Mouse (Mus musculus) small intestine, adult 2 months (tissue): ENCODE measurements around the gene Ciao1. TPM values are rescaled to one million over a fixed set of nuclear protein-coding genes. Genes with fewer than 3 reads are reported as not detected.
"Not testable (repeated sequence)": the region's sequence is repeated elsewhere in the genome, so short reads cannot be mapped to it uniquely, and the experiment has no call there.

Experiments
- H3K27ac ChIP-seq: fragments of 200-500 bp; 2 replicates; pipeline ENCODE4 v1.5.1; 2012; ENCODE audit warnings: low read depth, low read length, control low read depth, inconsistent platforms; ENCODE audit not compliant: insufficient read depth
- H3K27me3 ChIP-seq: fragments of 200-500 bp; 2 replicates; pipeline ENCODE4 v1.6.1; 2012; ENCODE audit warnings: mild to moderate bottlenecking, moderate library complexity, low read length, inconsistent platforms; ENCODE audit not compliant: control insufficient read depth, insufficient read depth
- H3K36me3 ChIP-seq: fragments of 200-500 bp; 2 replicates; pipeline ENCODE4 v1.6.1; 2012; ENCODE audit warnings: mild to moderate bottlenecking, low read length, control low read depth, inconsistent platforms; ENCODE audit not compliant: control insufficient read depth, insufficient read depth
- H3K4me1 ChIP-seq: fragments of 200-500 bp; 2 replicates; pipeline ENCODE4 v1.6.1; 2012; ENCODE audit warnings: low read length, inconsistent platforms, mixed read lengths; ENCODE audit not compliant: control insufficient read depth, insufficient read depth, insufficient read length
- H3K4me3 ChIP-seq: fragments of 200-500 bp; 2 replicates; pipeline ENCODE4 v1.5.1; 2012; ENCODE audit warnings: low read depth, mild to moderate bottlenecking, control low read depth, inconsistent platforms, low read length, moderate library complexity
- CTCF ChIP-seq: fragments of 200-500 bp; IDR thresholded peaks from 2 replicates; pipeline ENCODE4 v1.5.1; 2012; ENCODE audit warnings: low read depth, mild to moderate bottlenecking, control low read depth, inconsistent platforms, low read length, moderate library complexity, mixed read lengths; ENCODE audit not compliant: insufficient replicate concordance, insufficient read length; ENCODE audit errors: extremely low read depth
- POLR2A ChIP-seq: fragments of 200-500 bp; IDR thresholded peaks from 2 replicates; pipeline ENCODE4 v1.6.1; 2012; ENCODE audit warnings: low read depth, mild to moderate bottlenecking, control low read depth, inconsistent platforms, low read length, moderate library complexity
- WGBS: fragments of 180-500 bp; shearing (Covaris S2); methylation state at CpG from one replicate; pipeline ENCODE4 v1.1.7; 2018; 5-methylcytosine and 5-hydroxymethylcytosine counted together
- polyA plus RNA-seq: library from polyadenylated mRNA; depleted of rRNA; stranded (reverse); fragments of >200 nt; gene quantifications from 2 replicates; pipeline ENCODE4 v1.2.3, GENCODE M21; 2012

Ciao1 gene
- polyA plus RNA-seq, 1 experiment: 35.1 TPM

- 94% methylated on average over 3 of the region's 3 CpGs for WGBS
- TF ChIP-seq POLR2A (no peak), CTCF (no peak)
- Histone ChIP-seq H3K27me3 (no peaks in the 10 kb centered on the region), H3K27ac (no peak overlapping the region), H3K4me1 (peaks cover 5% of the 10 kb centered on the region), H3K4me3 (no peak overlapping the region), H3K36me3 (peaks cover 2% of the 10 kb centered on the region; the same call in 1 of the 2 replicates)
Measured at GRCm38 (mm10) chr2:127272806-127273205, 25.2 kb upstream of the Ciao1 start.

DNA sequence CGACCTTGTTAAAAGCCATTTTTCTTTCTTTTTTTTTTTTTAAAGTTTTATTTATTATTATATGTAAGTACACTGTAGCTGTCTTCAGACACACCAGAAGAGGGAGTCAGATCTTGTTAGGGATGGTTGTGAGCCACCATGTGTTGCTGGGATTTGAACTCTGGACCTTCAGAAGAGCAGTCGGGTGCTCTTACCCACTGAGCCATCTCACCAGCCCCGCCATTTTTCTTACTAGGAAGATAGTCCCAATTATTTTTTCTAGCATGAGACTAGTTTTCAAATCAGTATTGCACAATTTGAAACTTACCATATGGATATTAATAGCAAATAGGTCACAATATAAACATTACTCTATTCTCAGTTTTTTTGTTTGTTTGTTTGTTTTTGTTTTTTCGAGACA, 24.4 kb upstream of the Ciao1 start:
- not testable (repeated sequence) for H3K27me3 ChIP-seq, H3K36me3 ChIP-seq, H3K4me3 ChIP-seq, H3K27ac ChIP-seq, H3K4me1 ChIP-seq
- 70% methylated on average over 4 of the region's 4 CpGs for WGBS

- Histone ChIP-seq H3K36me3 (peaks cover 2% of the 10 kb centered on the region; the same call in 1 of the 2 replicates), H3K4me3 (peak overlapping the region; percentile 81), H3K27me3 (no peaks in the 10 kb centered on the region), H3K27ac (no peak overlapping the region), H3K4me1 (peaks cover 5% of the 10 kb centered on the region)
- WGBS: 2% methylated on average over 8 of the region's 8 CpGs
- no peak for TF ChIP-seq CTCF
Measured at GRCm38 (mm10) chr2:127271042-127271515, 23.5 kb upstream of the Ciao1 start.

- WGBS: under 1% methylated on average over 72 of the region's 75 CpGs
Measured at GRCm38 (mm10) chr2:127270300-127271041, 22.9 kb upstream of the Ciao1 start.

DNA sequence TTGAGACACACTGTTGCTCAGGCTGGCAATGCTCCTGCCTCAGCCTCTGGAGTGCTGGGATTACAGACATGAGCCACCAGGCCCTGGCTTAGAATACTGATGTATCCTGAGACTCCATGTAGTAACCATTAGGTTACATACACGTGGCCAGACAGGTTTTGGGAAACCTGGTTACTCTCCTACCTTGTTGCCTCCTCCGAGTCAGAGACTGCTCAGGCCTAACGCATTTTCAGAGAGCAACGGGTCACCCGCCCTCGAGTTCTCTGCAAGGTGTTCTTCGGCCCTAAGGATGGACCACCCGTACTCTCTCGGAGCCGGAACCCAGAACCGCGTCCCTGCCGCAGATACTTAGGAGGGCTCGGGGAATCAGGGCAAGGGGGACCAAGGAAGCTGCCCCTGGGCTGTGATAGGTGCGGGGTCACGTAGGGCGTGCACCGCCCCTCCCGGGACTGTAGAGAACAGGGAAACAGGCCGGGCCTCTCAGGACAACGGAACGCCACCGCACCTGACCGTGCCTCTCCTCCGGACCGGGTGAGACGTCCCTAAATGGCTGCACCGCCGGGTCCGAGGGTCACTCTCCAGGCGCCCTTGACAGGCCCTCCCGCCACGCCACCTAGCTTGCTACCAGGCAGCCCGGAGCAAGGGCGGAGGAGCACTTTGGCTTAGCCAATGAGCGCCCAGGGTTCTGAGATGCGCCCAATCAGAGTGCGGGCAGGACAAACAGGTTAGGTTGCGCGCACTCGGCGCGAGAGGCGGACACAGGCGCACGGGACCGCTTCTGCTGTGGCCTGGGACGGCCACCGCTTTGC, 22.1 kb upstream of the Ciao1 start, which contains the start of gene Stard7:
Gene Stard7, plus strand, starts transcription at position 728 of the 809 bp plus-strand sequence.
- Histone ChIP-seq H3K27me3 (no peaks in the 10 kb centered on the region), H3K36me3 (peaks cover 2% of the 10 kb centered on the region; the same call in 1 of the 2 replicates), H3K4me1 (peaks cover 5% of the 10 kb centered on the region; the same call in 1 of the 2 replicates), H3K4me3 (peak within 1 kb of the TSS; percentile 81), H3K27ac (peak within 1 kb of the TSS; percentile 87)
- WGBS: under 1% methylated on average over 49 of the region's 49 CpGs
- TF ChIP-seq POLR2A: peak; percentile 55
- no peak for TF ChIP-seq CTCF

More at GRCm38 (mm10) chr2:127270300-127271041, 22.9 kb upstream of the Ciao1 start:
- Histone ChIP-seq H3K4me3 (peak overlapping the region; percentile 81), H3K4me1 (peaks cover 5% of the 10 kb centered on the region; the same call in 1 of the 2 replicates), H3K36me3 (peaks cover 2% of the 10 kb centered on the region; the same call in 1 of the 2 replicates), H3K27me3 (no peaks in the 10 kb centered on the region), H3K27ac (peak overlapping the region; percentile 87)
- TF ChIP-seq CTCF (no peak), POLR2A (peak; percentile 46; the same call in 1 of the 2 replicates)

- Histone ChIP-seq H3K27me3 (no peaks in the 10 kb centered on the region), H3K36me3 (peaks cover 2% of the 10 kb centered on the region; the same call in 1 of the 2 replicates), H3K4me1 (peaks cover 4% of the 10 kb centered on the region; the same call in 1 of the 2 replicates), H3K4me3 (no peak overlapping the region), H3K27ac (no peak overlapping the region)
- 44% methylated on average over 4 of the region's 4 CpGs for WGBS
- TF ChIP-seq CTCF (no peak), POLR2A (no peak)
Measured at GRCm38 (mm10) chr2:127267854-127268253, 20.2 kb upstream of the Ciao1 start.

DNA sequence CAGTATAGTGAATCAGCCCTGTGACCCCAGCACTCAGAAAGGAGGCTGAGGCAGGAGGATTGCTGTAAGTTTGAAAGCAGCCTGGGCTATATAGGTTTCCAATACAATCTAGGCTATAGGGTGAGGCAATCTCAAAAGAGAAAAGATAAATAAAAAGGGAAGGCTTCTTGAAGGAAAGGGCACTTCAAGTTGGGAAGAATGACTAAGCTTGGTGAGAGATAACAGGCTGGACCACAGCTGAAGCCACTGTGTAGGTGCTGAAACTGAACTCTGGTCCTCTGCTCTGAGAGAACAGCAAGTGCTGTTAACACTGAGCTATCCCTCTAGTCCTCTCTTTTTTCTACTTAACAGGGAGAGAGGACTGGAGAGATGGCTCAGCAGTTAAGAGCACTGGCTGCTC, 14.9 kb upstream of the Ciao1 start:
- no peaks in the 10 kb centered on the region for H3K4me1 ChIP-seq
- H3K27ac ChIP-seq: no peak overlapping the region
- TF ChIP-seq POLR2A (no peak), CTCF (no peak)
- H3K27me3 ChIP-seq: no peaks in the 10 kb centered on the region
- H3K36me3 ChIP-seq: peaks cover 23% of the 10 kb centered on the region
- no peak overlapping the region for H3K4me3 ChIP-seq
